Mouse (Mus musculus): ENCODE measurements around the gene Rims4.

GRCm38 (mm10) chr2:163842043-163842442 is 76.4 kb downstream of the Rims4 start:
- no peak for TF ChIP-seq CTCF (IDR thresholded peaks at IDR 0.05 in 2 of 3, conservative IDR thresholded peaks at IDR 0.05 in 1 of 3; ENCODE audit: control insufficient read depth in 1 of 3, insufficient read depth in 1 of 3, low read depth in 2 of 3, low read length in 3 of 3, poor library complexity in 1 of 3, severe bottlenecking in 1 of 3)
- TF ChIP-seq USF1 (IDR thresholded peaks at IDR 0.05; ENCODE audit: low read depth, low read length) = no peak
- TF ChIP-seq POLR2A (IDR thresholded peaks at IDR 0.05; ENCODE audit: control insufficient read depth in 1 of 2, insufficient read depth in 1 of 2, low read depth in 1 of 2, low read length in 2 of 2, poor library complexity in 1 of 2) = no peak
- TF ChIP-seq ETS1 (IDR thresholded peaks at IDR 0.05; ENCODE audit: low read depth, low read length) = no peak
- no peak for TF ChIP-seq EP300 (IDR thresholded peaks at IDR 0.05; ENCODE audit: low read depth in 1 of 2, low read length in 2 of 2)
- TF ChIP-seq MXI1 (IDR thresholded peaks at IDR 0.05; ENCODE audit: low read depth, low read length) = no peak
- TF ChIP-seq MEF2A (IDR thresholded peaks at IDR 0.05; ENCODE audit: extremely low read depth, insufficient replicate concordance, low read depth, low read length, poor library complexity, severe bottlenecking) = no peak
- no peak for TF ChIP-seq SMC3 (IDR thresholded peaks at IDR 0.05; ENCODE audit: low read depth, low read length)
- no peak for TF ChIP-seq E2F4 (IDR thresholded peaks at IDR 0.05; ENCODE audit: borderline replicate concordance, low read depth, low read length)
- TF ChIP-seq RAD21 (IDR thresholded peaks at IDR 0.05; ENCODE audit: low read depth, low read length) = no peak
